Mouse (Mus musculus) effector memory CD4-positive, alpha-beta T cell, adult 5 months (primary cell): Measurements from ENCODE around the gene Kdr. TPM values are rescaled to one million over a fixed set of nuclear protein-coding genes. Genes with fewer than 3 reads are reported as not detected.

ENCODE experiments used
- polyA plus RNA-seq: library from polyadenylated mRNA; unstranded; fragments of 100-300 nt; shearing (Covaris generic); gene quantifications from one replicate; pipeline ENCODE4 v1.2.1, GENCODE M21; 2017

Gene Kdr
- 0.12 TPM for polyA plus RNA-seq

GRCm38 (mm10) chr5:75978374-75979100 lies at the start of gene Kdr:
TSS of gene Kdr (minus strand) at chr5:75978458.

Other genes with a start within 250 kb of the Kdr start
- gene Srd5a3, start 161.8 kb upstream of the Kdr start, polyA plus RNA-seq: 25.1 TPM
- 48.0 TPM for gene Tmem165, start 205.4 kb upstream of the Kdr start, polyA plus RNA-seq